Mouse (Mus musculus) adrenal gland, postnatal 36 days (tissue): Measurements from ENCODE around the gene Rnf157. TPM values are rescaled to one million over a fixed set of nuclear protein-coding genes. Genes with fewer than 3 reads are reported as not detected.
"Not testable (repeated sequence)": the region's sequence is repeated elsewhere in the genome, so short reads cannot be mapped to it uniquely, and the experiment has no call there.

ENCODE experiments used
- DNase-seq, 2 experiments: peaks; one replicate each; pipeline ENCODE4 v3.0.0; 2021; ENCODE audit warnings: mixed read lengths in 1 of 2
- total RNA-seq, 2 experiments: library from RNA; stranded (reverse); gene quantifications; 2 replicates each; pipeline ENCODE4 v1.2.3; 2021

Gene Rnf157
- total RNA-seq, 2 experiments from 2014 or later: 8.1 TPM

GRCm38 (mm10) chr11:116383070-116383469, 29.8 kb downstream of the Rnf157 start:
- DNase-seq: not testable (repeated sequence)

GRCm38 (mm10) chr11:116380767-116381166, 32.1 kb downstream of the Rnf157 start:
- DNase-seq: no peak

- DNase-seq: no peak
Observed at GRCm38 (mm10) chr11:116379530-116379929, 33.3 kb downstream of the Rnf157 start.

GRCm38 (mm10) chr11:116376945-116377661, 35.7 kb downstream of the Rnf157 start:
- DNase-seq: no peak

GRCm38 (mm10) chr11:116371894-116372450, 40.9 kb downstream of the Rnf157 start:
- no peak for DNase-seq

GRCm38 (mm10) chr11:116369633-116370032, 43.2 kb downstream of the Rnf157 start:
- no peak for DNase-seq

- DNase-seq: no peak
Observed at GRCm38 (mm10) chr11:116369051-116369450, 43.8 kb downstream of the Rnf157 start.

- DNase-seq: peak; percentile 89 to 90
Observed at GRCm38 (mm10) chr11:116368116-116368515, 44.7 kb downstream of the Rnf157 start.

- no peak for DNase-seq
Observed at GRCm38 (mm10) chr11:116366647-116367046, 46.2 kb downstream of the Rnf157 start.

GRCm38 (mm10) chr11:116366124-116366523, 46.7 kb downstream of the Rnf157 start:
- DNase-seq: no peak

GRCm38 (mm10) chr11:116365432-116365831, 47.4 kb downstream of the Rnf157 start:
- DNase-seq: no peak

GRCm38 (mm10) chr11:116362015-116362414, 50.8 kb downstream of the Rnf157 start:
- DNase-seq: no peak

GRCm38 (mm10) chr11:116360915-116361314, 51.9 kb downstream of the Rnf157 start:
- DNase-seq: not testable (repeated sequence)

GRCm38 (mm10) chr11:116359652-116360051, 53.2 kb downstream of the Rnf157 start:
- no peak for DNase-seq

- no peak for DNase-seq
Observed at GRCm38 (mm10) chr11:116358926-116359637, 53.8 kb downstream of the Rnf157 start.

GRCm38 (mm10) chr11:116354521-116354920, 58.3 kb downstream of the Rnf157 start:
- no peak for DNase-seq

GRCm38 (mm10) chr11:116353535-116353934, 59.3 kb downstream of the Rnf157 start:
- no peak for DNase-seq

- no peak for DNase-seq
Observed at GRCm38 (mm10) chr11:116351294-116351693, 61.5 kb downstream of the Rnf157 start.

GRCm38 (mm10) chr11:116347955-116348354, 64.9 kb downstream of the Rnf157 start:
- DNase-seq: peak in 1 of 2 experiments; percentile 25

GRCm38 (mm10) chr11:116347012-116347411, 65.8 kb downstream of the Rnf157 start:
- DNase-seq: no peak

GRCm38 (mm10) chr11:116342069-116342791, 70.6 kb downstream of the Rnf157 start:
- DNase-seq: no peak

- DNase-seq: no peak
Observed at GRCm38 (mm10) chr11:116337531-116337930, 75.3 kb downstream of the Rnf157 start.

- DNase-seq: no peak
Observed at GRCm38 (mm10) chr11:116337000-116337399, 75.8 kb downstream of the Rnf157 start.
